Mouse (Mus musculus) splenic B cell, adult 2 months (primary cell): Measurements from ENCODE around the gene Cpa5.
A peak's percentile ranks its signal among the peaks of the same experiment; 100 is the strongest.

Source experiments
- DNase-seq: peaks from one replicate; pipeline ENCODE4 v3.0.0-alpha.2; 2011; ENCODE audit warnings: low read depth, low spot score
- H3K27me3 ChIP-seq: 2 replicates; pipeline ENCODE4 v1.6.1; 2012; ENCODE audit warnings: mild to moderate bottlenecking, low read length, moderate library complexity, mixed read lengths; ENCODE audit not compliant: control insufficient read depth, poor library complexity, insufficient read depth, severe bottlenecking
- H3K36me3 ChIP-seq: 2 replicates; pipeline ENCODE4 v1.6.1; 2012; ENCODE audit warnings: mild to moderate bottlenecking, low read length, moderate library complexity, mixed read lengths; ENCODE audit not compliant: control insufficient read depth, poor library complexity, insufficient read depth, severe bottlenecking

Cpa5 gene

DNA sequence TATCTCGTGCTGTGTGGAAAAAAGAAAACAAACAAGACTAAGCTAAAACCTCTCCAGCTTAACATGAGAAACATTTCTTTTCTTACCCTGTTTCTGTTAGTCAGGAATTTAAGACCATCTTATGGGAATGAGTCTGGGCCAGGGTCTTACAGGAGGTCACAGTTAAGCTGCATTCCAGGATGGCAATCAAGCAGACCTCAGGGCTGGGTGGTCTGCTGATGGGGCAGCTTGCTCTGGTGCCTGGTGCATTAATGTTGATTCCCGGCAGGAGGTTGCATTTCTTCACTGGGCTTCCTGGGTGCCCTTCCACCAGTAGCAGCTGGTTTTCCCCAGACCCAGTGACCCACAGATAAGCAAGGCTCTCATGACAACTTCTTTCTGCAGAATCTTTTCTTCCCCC, 21.0 kb upstream of the Cpa5 start:
- DNase-seq = no peak

DNA sequence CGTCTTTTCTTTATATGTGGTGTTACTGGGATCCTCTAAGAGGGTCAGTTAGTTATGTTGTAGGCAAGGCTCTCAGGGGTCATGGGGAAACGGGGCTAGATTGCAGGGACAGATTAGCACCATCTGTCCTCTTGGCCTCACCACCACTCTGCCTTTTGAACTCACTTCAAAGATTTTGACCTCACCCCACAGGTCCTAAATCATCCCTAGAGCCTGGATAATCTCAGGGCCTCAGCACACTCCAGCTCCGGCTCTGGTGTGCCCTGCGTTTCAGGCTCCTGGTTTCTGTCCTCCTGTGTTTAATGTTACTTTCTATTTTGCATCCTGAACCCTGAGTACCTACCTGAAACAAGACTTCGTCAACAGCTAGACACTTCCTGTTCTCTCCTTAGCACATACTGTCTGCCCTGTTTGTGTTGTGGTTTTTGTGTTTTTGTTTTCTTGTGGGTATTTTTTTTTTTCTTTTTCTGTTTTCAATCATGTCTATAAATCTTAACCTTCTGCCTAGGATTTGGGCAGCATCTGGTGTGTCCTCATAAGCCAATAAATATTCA, 18.9 kb upstream of the Cpa5 start:
- no peak for DNase-seq

More for the DNA sequence above, 21.0 kb upstream of the Cpa5 start:
- Histone ChIP-seq H3K27me3 (no peaks in the 10 kb centered on the region), H3K36me3 (no peaks in the 10 kb centered on the region)

DNA sequence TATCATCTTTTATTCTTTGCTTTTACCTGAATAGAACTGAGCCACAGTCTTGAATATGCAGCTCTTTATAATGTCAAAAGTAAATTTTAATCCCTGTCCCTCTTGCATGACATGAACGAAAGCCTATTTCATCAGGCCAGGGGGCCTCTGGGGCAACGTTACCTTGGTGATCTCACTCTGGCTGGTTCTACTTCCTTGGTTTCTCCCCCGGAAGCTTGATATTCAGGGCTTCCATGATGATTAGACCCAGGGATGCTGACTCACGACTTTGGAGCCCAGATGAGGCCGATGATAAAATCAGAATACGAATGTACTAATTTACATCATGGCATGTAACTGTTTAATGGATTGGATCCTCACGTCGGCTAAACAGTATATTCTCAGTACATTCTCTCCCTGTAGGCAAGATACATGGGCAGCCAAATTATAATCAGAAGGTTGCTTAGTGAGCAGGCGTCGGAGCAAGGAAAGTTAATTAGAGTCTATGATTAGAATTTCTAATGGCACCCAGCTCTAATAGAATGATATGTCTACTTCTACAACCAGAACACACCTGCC, 18.3 kb upstream of the Cpa5 start:
- no peaks in the 10 kb centered on the region for H3K36me3 ChIP-seq
- no peak for DNase-seq
- no peaks in the 10 kb centered on the region for H3K27me3 ChIP-seq

More for the DNA sequence above, 18.9 kb upstream of the Cpa5 start:
- H3K27me3 ChIP-seq = no peaks in the 10 kb centered on the region
- H3K36me3 ChIP-seq = no peaks in the 10 kb centered on the region

DNA sequence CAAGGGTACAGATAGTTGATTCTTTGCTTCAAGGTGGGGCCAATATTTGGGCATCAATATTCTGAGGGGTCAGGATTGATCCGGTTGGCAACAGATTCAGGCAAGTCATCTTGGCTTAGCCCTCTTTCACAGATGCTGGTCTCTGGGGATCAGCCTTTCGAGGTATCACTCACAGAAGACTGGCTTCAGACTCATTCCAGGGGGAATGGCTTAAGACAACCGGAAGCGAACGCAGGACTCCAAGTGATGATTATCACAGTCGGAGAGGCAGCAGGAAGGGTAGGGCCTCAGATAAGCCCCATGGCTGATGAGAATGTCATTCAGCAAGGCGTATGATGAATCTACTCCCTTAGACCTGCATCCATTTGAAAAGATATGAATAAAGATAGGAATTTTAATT, 16.4 kb upstream of the Cpa5 start:
- no peak for DNase-seq
- H3K36me3 ChIP-seq = no peaks in the 10 kb centered on the region
- no peaks in the 10 kb centered on the region for H3K27me3 ChIP-seq

GRCm38 (mm10) chr6:30596230-30596898, 14.4 kb upstream of the Cpa5 start:
- Histone ChIP-seq H3K27me3 (no peaks in the 10 kb centered on the region), H3K36me3 (no peaks in the 10 kb centered on the region)
- no peak for DNase-seq

DNA sequence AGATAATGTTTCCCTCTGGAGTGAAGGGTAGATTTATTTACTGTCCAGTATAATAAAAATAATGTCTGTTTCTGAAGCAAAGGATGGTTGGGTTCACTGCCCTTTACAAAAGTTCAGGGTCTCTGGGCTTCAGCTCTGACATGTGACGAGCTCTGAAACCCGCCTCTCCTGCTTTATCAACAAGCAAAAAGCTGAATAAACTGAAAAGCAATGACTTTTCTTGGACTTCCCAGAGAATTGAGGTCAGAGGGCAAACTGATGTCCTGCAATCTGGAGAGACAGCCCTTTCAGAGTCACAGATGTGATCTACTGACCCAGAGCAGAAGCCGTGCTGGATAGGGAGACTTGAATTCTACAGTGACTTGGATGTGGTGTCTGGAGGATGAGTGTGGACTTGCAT, 10.8 kb upstream of the Cpa5 start:
- no peak for DNase-seq
- Histone ChIP-seq H3K36me3 (no peaks in the 10 kb centered on the region), H3K27me3 (no peaks in the 10 kb centered on the region)

- DNase-seq = no peak
- H3K36me3 ChIP-seq = no peaks in the 10 kb centered on the region
- H3K27me3 ChIP-seq = no peaks in the 10 kb centered on the region
Measured at GRCm38 (mm10) chr6:30600995-30601394, 9.8 kb upstream of the Cpa5 start.

DNA sequence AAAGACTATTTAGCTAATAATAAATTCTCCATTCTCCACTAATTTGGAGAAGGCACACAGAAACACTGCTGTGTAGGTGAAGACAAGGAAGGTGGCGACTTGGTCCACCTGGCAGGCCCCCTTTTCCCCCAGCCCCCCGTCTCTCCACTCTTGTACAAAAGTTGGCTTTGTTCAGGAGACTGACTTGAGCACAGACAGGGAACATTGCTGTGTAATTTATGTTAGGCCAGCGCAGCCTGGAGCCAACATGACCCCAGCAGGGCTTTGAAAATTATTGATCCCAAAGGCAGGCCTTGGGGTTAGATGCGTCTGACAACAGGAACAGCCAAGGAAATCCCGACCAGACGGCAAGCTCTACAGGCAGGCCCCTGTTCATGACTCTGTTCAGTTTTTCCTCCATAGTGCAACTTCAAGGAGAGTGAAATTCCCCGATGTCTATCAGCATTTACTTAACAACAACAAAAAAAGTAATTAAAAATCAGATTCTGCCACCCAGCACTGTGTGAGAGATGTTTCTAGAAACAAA, 6.4 kb upstream of the Cpa5 start:
- no peak for DNase-seq
- no peaks in the 10 kb centered on the region for H3K27me3 ChIP-seq
- no peaks in the 10 kb centered on the region for H3K36me3 ChIP-seq

GRCm38 (mm10) chr6:30605111-30605510, 5.7 kb upstream of the Cpa5 start:
- no peaks in the 10 kb centered on the region for H3K27me3 ChIP-seq
- no peaks in the 10 kb centered on the region for H3K36me3 ChIP-seq
- DNase-seq = no peak

DNA sequence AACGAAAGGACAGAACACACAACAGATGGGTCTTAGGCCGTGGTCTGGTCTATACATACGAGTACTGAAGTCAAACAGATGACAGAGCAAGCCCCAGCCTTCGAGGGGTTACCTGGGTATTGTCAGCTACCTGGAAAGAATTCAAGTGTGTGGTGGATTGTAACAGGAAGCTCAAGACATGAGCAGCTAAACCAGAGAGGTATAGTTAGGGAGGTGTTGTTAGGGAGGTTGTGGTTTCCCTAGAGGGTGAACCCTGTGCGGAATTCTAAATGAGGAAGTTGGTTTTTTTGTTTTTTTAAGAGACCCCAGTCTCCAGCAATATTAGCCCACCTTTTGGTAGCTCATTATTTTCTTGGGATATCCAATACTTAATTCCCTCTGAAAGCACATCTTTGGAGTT, 5.1 kb upstream of the Cpa5 start:
- no peaks in the 10 kb centered on the region for H3K36me3 ChIP-seq
- no peak for DNase-seq
- H3K27me3 ChIP-seq = no peaks in the 10 kb centered on the region

GRCm38 (mm10) chr6:30611212-30611611, 402 bp downstream of the Cpa5 start:
- no peaks in the 10 kb centered on the region for H3K36me3 ChIP-seq
- no peak for DNase-seq
- H3K27me3 ChIP-seq = no peaks in the 10 kb centered on the region

- Histone ChIP-seq H3K36me3 (no peaks in the 10 kb centered on the region), H3K27me3 (no peaks in the 10 kb centered on the region)
- no peak for DNase-seq
Measured at GRCm38 (mm10) chr6:30614251-30614650, 3.4 kb downstream of the Cpa5 start.

- no peaks in the 10 kb centered on the region for H3K27me3 ChIP-seq
- DNase-seq = no peak
Measured at GRCm38 (mm10) chr6:30615741-30616140, 4.9 kb downstream of the Cpa5 start.

GRCm38 (mm10) chr6:30616491-30616941, 5.7 kb downstream of the Cpa5 start:
- peak; percentile 9 for DNase-seq
- H3K36me3 ChIP-seq = no peaks in the 10 kb centered on the region
- no peaks in the 10 kb centered on the region for H3K27me3 ChIP-seq

More at GRCm38 (mm10) chr6:30615741-30616140, 4.9 kb downstream of the Cpa5 start:
- H3K36me3 ChIP-seq = no peaks in the 10 kb centered on the region
